Mouse (Mus musculus) lung, embryonic 16.5 days (tissue): Measurements from ENCODE around the gene Rfc5. TPM values are rescaled to one million over a fixed set of nuclear protein-coding genes. Genes with fewer than 3 reads are reported as not detected.
A peak's percentile ranks its signal among the peaks of the same experiment; 100 is the strongest.

Experiments
- ATAC-seq: fragments of 200-750 bp; cut with Nextera tagmentation; 2 replicates; pipeline ENCODE4 v1.8.0; 2017; ENCODE audit warnings: low read depth, mild to moderate bottlenecking, moderate library complexity
- H3K27ac ChIP-seq: fragments of 300-500 bp; sonication (generic); 2 replicates; pipeline ENCODE4 v1.5.1; 2014; ENCODE audit warnings: mild to moderate bottlenecking, control low read depth, low read length
- H3K27me3 ChIP-seq: fragments of 300-500 bp; sonication (generic); 2 replicates; pipeline ENCODE4 v1.6.1; 2014; ENCODE audit warnings: low read depth, low read length, mixed read lengths; ENCODE audit not compliant: control insufficient read depth, insufficient read depth
- H3K36me3 ChIP-seq: fragments of 300-500 bp; sonication (generic); 2 replicates; pipeline ENCODE4 v1.6.1; 2014; ENCODE audit warnings: low read length; ENCODE audit not compliant: control insufficient read depth, insufficient read depth
- H3K4me1 ChIP-seq: fragments of 300-500 bp; sonication (generic); replicated peaks from 2 replicates; pipeline ENCODE4 v1.6.1; 2014; ENCODE audit warnings: low read length, mixed read lengths; ENCODE audit not compliant: control insufficient read depth, insufficient read depth
- H3K4me2 ChIP-seq: fragments of 300-500 bp; sonication (generic); 2 replicates; pipeline ENCODE4 v1.6.1; 2014; ENCODE audit warnings: low read depth, low read length, control low read depth
- H3K4me3 ChIP-seq: fragments of 300-500 bp; sonication (generic); 2 replicates; pipeline ENCODE4 v1.5.1; 2014; ENCODE audit warnings: mild to moderate bottlenecking, low read length, control low read depth
- H3K9ac ChIP-seq: fragments of 300-500 bp; sonication (generic); 2 replicates; pipeline ENCODE4 v1.6.1; 2014; ENCODE audit warnings: low read length, control low read depth
- H3K9me3 ChIP-seq: fragments of 300-500 bp; sonication (generic); 2 replicates; pipeline ENCODE4 v1.6.1; 2016; ENCODE audit warnings: low read length; ENCODE audit not compliant: control insufficient read depth
- WGBS: fragments of 180-500 bp; shearing (Covaris S2); extraction: QIAGEN DNeasy Blood & Tissue Kit; methylation state at CpG from one replicate; pipeline ENCODE4 v1.1.7; 2014; 5-methylcytosine and 5-hydroxymethylcytosine counted together
- polyA plus RNA-seq: library from polyadenylated mRNA; unstranded; fragments of >200 nt; fragmentation: Nextera tagmentation; extraction: Ambion mirVana; gene quantifications from 2 replicates; pipeline ENCODE4 v1.2.1, GENCODE M21; 2015

Rfc5 gene
- polyA plus RNA-seq, 1 experiment from 2014 or later: 111 TPM

DNA sequence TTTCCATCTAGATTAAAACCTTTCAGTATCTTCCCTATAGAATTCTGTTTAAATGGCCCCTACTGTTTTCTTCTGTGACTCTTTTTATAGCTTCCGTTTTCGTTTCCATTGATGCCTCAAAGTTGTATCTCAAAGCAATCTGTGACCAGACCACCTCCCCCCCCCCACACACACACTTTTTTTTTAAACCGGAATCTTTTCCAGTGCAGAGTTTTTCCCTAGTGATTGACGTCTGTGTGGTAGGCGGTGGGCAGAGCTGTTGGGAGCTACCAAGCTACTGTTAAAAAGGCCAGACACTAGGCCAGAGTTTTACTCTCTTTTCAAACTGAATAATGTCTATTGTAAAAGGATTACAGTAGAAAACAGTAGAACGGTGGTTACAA lies 30.6 kb downstream of the Rfc5 start:
- H3K4me2 ChIP-seq: peak overlapping the region; percentile 64
- peak overlapping the region; percentile 96 for H3K27ac ChIP-seq
- H3K27me3 ChIP-seq: no peaks in the 10 kb centered on the region
- ATAC-seq: no peak
- peak overlapping the region; percentile 96 for H3K9ac ChIP-seq
- H3K36me3 ChIP-seq: no peaks in the 10 kb centered on the region
- 5% methylated on average over 6 of the region's 6 CpGs for WGBS
- H3K9me3 ChIP-seq: no peaks in the 10 kb centered on the region
- peak overlapping the region; percentile 98 for H3K4me3 ChIP-seq
- H3K4me1 ChIP-seq: peaks cover 51% of the 10 kb centered on the region

DNA sequence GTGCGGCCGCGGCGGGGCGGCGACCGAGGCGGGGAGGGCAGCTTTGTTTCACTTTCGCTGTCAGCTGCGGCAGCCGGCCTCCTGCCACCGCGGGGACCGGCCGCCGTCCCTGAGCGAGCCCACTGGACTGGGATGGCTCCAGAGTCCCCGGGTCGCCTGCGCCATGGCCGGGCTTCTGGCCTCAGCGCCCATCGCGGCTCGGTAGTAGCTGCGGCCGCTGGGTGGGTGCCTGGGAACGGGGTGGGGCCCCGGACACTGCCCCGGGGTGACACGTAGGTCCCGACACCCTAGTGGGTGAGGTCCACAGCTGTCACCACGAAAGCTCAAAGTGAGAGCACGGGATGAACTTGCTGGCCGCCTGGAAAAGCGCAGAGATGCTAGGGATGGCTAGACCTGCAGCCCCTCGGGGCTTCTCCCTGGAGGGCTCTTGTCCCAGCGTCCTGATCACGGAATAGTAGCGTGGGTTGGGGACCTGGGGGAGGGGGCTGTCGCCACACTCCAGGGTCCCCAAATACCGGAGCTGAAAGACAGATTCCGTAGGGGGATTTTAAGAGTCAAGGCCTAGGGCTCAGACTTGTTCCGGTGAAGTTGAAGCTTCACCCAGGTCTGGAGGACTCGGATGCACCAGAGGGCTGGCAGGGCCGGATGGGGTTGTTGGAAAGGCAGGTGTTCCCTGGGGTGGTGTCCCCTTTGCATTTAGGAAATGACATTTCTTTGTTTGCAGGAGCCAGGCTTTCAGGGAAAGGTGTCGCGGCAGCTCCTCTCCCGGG lies 31.2 kb downstream of the Rfc5 start:
- peak overlapping the region; percentile 98 for H3K4me3 ChIP-seq
- peaks cover 46% of the 10 kb centered on the region for H3K4me1 ChIP-seq
- ATAC-seq: peak; percentile 40
- H3K36me3 ChIP-seq: no peaks in the 10 kb centered on the region
- H3K27me3 ChIP-seq: no peaks in the 10 kb centered on the region
- under 1% methylated on average over 41 of the region's 49 CpGs for WGBS
- H3K9ac ChIP-seq: peak overlapping the region; percentile 96
- H3K4me2 ChIP-seq: peak overlapping the region; percentile 64
- H3K9me3 ChIP-seq: no peaks in the 10 kb centered on the region
- H3K27ac ChIP-seq: peak overlapping the region; percentile 96

DNA sequence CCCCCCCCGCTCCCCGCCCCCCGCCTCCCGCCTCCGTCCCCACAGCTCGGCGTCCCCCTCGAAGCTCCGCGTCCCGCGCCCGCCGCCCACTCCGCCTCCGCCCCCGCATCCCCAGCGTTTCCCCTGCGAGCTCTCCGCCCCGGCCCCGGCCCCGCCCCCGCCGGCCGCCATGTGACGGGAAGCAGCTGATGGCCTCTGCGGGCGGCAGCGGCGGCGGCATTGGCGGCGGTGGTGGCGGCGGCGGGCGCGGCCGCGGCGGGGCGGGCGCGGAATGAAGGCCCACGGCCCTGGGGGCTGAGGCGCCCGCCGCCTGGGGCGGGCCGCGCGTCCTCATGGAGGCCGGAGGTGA lies 31.7 kb downstream of the Rfc5 start, which contains the start of gene Wsb2:
Gene Wsb2 (plus strand): TSS at position 176 of the 349 bp plus-strand sequence.
- peak within 1 kb of the TSS; percentile 98 for H3K4me3 ChIP-seq
- H3K36me3 ChIP-seq: no peaks in the 10 kb centered on the region
- peak; percentile 85 for ATAC-seq
- no peaks in the 10 kb centered on the region for H3K9me3 ChIP-seq
- peak within 1 kb of the TSS; percentile 64 for H3K4me2 ChIP-seq
- peaks cover 45% of the 10 kb centered on the region for H3K4me1 ChIP-seq
- 0% methylated on average over 1 of the region's 54 CpGs for WGBS
- H3K27me3 ChIP-seq: no peaks in the 10 kb centered on the region
- peak within 1 kb of the TSS; percentile 96 for H3K9ac ChIP-seq
- H3K27ac ChIP-seq: peak within 1 kb of the TSS; percentile 96

DNA sequence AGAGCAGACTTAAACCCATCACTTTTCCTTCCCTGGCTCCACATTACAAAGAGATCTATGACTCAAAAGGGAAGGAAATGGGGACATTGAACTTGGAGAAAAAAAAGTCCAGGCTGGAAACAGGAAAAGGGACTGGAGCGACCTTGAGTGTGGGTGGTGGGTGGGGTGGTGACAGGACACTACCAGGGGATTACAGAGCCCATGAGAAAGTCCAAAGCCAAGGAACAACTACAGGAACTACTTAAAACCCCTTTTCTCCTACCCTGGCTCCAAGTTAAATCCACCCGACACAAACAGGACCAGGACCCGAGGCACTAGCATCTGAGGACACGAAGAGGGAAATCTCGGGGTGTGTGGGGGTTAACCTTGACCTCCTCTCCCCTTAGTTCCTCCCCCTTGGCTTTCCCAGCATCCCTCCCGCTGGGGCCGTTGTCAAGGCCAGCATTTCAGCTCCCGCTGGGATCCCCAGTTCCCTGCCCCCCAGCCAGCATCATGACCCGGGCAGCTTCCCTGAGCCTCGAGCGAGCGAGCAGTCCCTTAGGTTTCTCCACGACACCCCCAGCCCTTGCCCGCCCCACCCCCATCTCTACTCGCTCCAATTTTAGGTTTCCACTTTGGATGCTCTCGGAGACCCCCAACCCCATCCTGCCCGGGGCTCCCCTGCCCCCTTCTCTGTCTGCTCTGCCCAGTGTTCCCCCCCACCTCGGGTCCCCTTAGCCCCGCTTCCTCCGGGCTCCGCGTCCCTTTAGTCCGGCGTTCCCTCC lies 32.3 kb downstream of the Rfc5 start:
- peak overlapping the region; percentile 96 for H3K27ac ChIP-seq
- H3K27me3 ChIP-seq: no peaks in the 10 kb centered on the region
- H3K4me2 ChIP-seq: peak overlapping the region; percentile 64
- WGBS: under 1% methylated on average over 24 of the region's 24 CpGs
- H3K9me3 ChIP-seq: no peaks in the 10 kb centered on the region
- peaks cover 45% of the 10 kb centered on the region for H3K4me1 ChIP-seq
- peaks cover 2% of the 10 kb centered on the region; the same call in 1 of the 2 replicates for H3K36me3 ChIP-seq
- peak overlapping the region; percentile 98 for H3K4me3 ChIP-seq
- peak overlapping the region; percentile 96 for H3K9ac ChIP-seq
- ATAC-seq: peak; percentile 58

DNA sequence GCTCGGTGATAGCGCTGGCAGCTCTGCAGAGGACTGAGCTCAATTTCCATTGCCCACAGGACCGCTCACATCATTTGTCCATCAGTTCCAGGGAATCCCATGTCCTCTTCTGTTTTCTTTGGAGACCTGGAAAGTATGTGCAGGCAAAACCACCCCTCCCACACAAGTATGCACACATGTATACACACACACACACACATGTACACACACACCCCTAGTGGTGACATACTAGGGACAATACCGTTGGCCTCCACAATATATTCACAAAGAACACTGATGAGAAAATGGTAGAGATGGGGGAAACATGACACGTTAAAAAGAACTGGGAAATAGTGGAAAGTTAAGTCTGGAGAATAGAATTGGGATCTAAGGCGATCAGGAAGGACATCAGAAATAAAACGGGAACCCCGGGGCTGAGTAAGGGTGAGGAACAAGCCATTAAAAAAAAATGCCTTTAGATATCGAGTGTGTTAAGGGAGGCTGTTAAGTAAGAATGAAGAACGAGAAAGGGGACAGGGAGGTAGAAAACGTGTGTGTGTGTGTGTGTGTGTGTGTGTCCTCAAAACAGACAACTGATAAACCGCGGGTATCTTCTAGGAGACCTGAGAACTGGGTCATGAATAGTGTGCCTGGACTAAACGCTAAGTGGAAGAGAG lies 33.1 kb downstream of the Rfc5 start:
- 24% methylated on average over 14 of the region's 14 CpGs for WGBS
- Histone ChIP-seq H3K4me3 (peak overlapping the region; percentile 98), H3K27ac (peak overlapping the region; percentile 96), H3K9me3 (no peaks in the 10 kb centered on the region), H3K9ac (peak overlapping the region; percentile 96), H3K4me2 (peak overlapping the region; percentile 64), H3K27me3 (no peaks in the 10 kb centered on the region), H3K4me1 (peaks cover 39% of the 10 kb centered on the region), H3K36me3 (peaks cover 3% of the 10 kb centered on the region; the same call in 1 of the 2 replicates)
- ATAC-seq: no peak

GRCm38 (mm10) chr5:117354121-117354520 lies 34.7 kb downstream of the Rfc5 start:
- Histone ChIP-seq H3K9me3 (no peaks in the 10 kb centered on the region), H3K27ac (peak overlapping the region; percentile 33; the same call in 1 of the 2 replicates), H3K36me3 (peaks cover 3% of the 10 kb centered on the region; the same call in 1 of the 2 replicates), H3K4me2 (no peak overlapping the region), H3K4me3 (no peak overlapping the region), H3K27me3 (no peaks in the 10 kb centered on the region), H3K9ac (no peak overlapping the region), H3K4me1 (peaks cover 22% of the 10 kb centered on the region)
- no peak for ATAC-seq
- WGBS: 48% methylated on average over 8 of the region's 8 CpGs

GRCm38 (mm10) chr5:117348279-117348678 lies 40.6 kb downstream of the Rfc5 start:
- H3K27ac ChIP-seq: no peak overlapping the region
- peak; percentile 57; the same call in 1 of the 2 replicates for ATAC-seq
- H3K36me3 ChIP-seq: peaks cover 9% of the 10 kb centered on the region; the same call in 1 of the 2 replicates
- H3K27me3 ChIP-seq: no peaks in the 10 kb centered on the region
- H3K4me3 ChIP-seq: no peak overlapping the region
- H3K9ac ChIP-seq: no peak overlapping the region
- H3K9me3 ChIP-seq: no peaks in the 10 kb centered on the region
- no peaks in the 10 kb centered on the region for H3K4me1 ChIP-seq
- WGBS: 44% methylated on average over 19 of the region's 19 CpGs
- H3K4me2 ChIP-seq: no peak overlapping the region

DNA sequence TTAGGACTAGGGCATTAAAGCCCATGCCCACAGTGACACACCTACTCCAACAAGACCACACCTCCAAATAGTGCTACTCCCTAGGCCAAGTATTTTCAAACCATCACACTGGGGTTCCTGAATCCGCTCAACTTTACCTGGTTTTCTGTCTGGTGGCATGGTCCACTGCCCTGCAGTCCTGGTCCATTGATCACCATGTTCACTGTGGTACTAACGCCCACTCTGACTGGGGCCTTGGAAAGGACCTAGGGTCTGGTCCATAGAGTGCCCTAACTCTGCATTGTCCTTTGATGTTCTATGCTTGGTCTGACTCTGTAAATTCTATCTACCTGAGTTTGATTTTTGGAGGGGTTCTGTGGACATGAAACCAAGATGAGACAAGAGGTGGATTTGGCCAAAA lies 41.0 kb downstream of the Rfc5 start:
- no peak overlapping the region for H3K4me3 ChIP-seq
- H3K27me3 ChIP-seq: no peaks in the 10 kb centered on the region
- no peak overlapping the region for H3K9ac ChIP-seq
- H3K4me2 ChIP-seq: no peak overlapping the region
- H3K9me3 ChIP-seq: no peaks in the 10 kb centered on the region
- no peak; the same call in 1 of the 2 replicates for ATAC-seq
- H3K27ac ChIP-seq: no peak overlapping the region
- 95% methylated on average over 2 of the region's 2 CpGs for WGBS
- peaks cover 9% of the 10 kb centered on the region; the same call in 1 of the 2 replicates for H3K36me3 ChIP-seq
- H3K4me1 ChIP-seq: no peaks in the 10 kb centered on the region

GRCm38 (mm10) chr5:117347011-117347410 lies 41.8 kb downstream of the Rfc5 start:
- Histone ChIP-seq H3K4me2 (no peak overlapping the region), H3K27ac (no peak overlapping the region), H3K4me3 (no peak overlapping the region), H3K36me3 (peaks cover 9% of the 10 kb centered on the region; the same call in 1 of the 2 replicates), H3K4me1 (no peaks in the 10 kb centered on the region), H3K9ac (no peak overlapping the region), H3K27me3 (no peaks in the 10 kb centered on the region), H3K9me3 (no peaks in the 10 kb centered on the region)
- no peak for ATAC-seq
- WGBS: 66% methylated on average over 5 of the region's 5 CpGs
